Mouse (Mus musculus): ENCODE measurements around the gene Cd68. TPM values are rescaled to one million over a fixed set of nuclear protein-coding genes. Genes with fewer than 3 reads are reported as not detected.
"Not testable (repeated sequence)": the region's sequence is repeated elsewhere in the genome, so short reads cannot be mapped to it uniquely, and the experiment has no call there.

Gene Cd68
- polyA plus RNA-seq, 1 experiment from 2014 or later, result 10.5 TPM

- H3K27ac ChIP-seq (ENCODE audit: low read depth, low read length), result no peak overlapping the region
- H3K27me3 ChIP-seq (ENCODE audit: control insufficient read depth, insufficient read depth, low read length), result no peaks in the 10 kb centered on the region
- H3K4me1 ChIP-seq (ENCODE audit: control insufficient read depth, insufficient read depth, low read length), result no peaks in the 10 kb centered on the region
- no peak overlapping the region for H3K4me3 ChIP-seq (ENCODE audit: low read length)
- no peak overlapping the region for H3K9ac ChIP-seq (ENCODE audit: low read depth, low read length)
- WGBS, result 93% methylated on average over 4 of the region's 4 CpGs
- no peak overlapping the region for H3K4me2 ChIP-seq (replicated peaks; ENCODE audit: low read depth, low read length)
- no peak for ATAC-seq (ENCODE audit: low FRiP score, low TSS enrichment)
- no peaks in the 10 kb centered on the region for H3K36me3 ChIP-seq (ENCODE audit: control insufficient read depth, insufficient read depth, low read length)
- H3K9me3 ChIP-seq (ENCODE audit: control insufficient read depth, low read length), result no peaks in the 10 kb centered on the region
These were observed 42.0 kb upstream of the Cd68 start for GRCm38 (mm10) chr11:69707873-69708381.

GRCm38 (mm10) chr11:69707480-69707847, 41.5 kb upstream of the Cd68 start:
- Histone ChIP-seq H3K4me1 (ENCODE audit: control insufficient read depth, insufficient read depth, low read length) (no peaks in the 10 kb centered on the region), H3K9me3 (ENCODE audit: control insufficient read depth, low read length) (no peaks in the 10 kb centered on the region), H3K4me3 (ENCODE audit: low read length) (no peak overlapping the region), H3K36me3 (ENCODE audit: control insufficient read depth, insufficient read depth, low read length) (no peaks in the 10 kb centered on the region), H3K9ac (ENCODE audit: low read depth, low read length) (no peak overlapping the region), H3K27ac (ENCODE audit: low read depth, low read length) (no peak overlapping the region), H3K4me2 (replicated peaks; ENCODE audit: low read depth, low read length) (no peak overlapping the region), H3K27me3 (ENCODE audit: control insufficient read depth, insufficient read depth, low read length) (no peaks in the 10 kb centered on the region)
- WGBS, result 92% methylated on average over 4 of the region's 4 CpGs
- ATAC-seq (ENCODE audit: low FRiP score, low TSS enrichment), result no peak

GRCm38 (mm10) chr11:69706775-69707479, 41.0 kb upstream of the Cd68 start:
- Histone ChIP-seq H3K36me3 (ENCODE audit: control insufficient read depth, insufficient read depth, low read length) (no peaks in the 10 kb centered on the region), H3K4me2 (replicated peaks; ENCODE audit: low read depth, low read length) (no peak overlapping the region), H3K9me3 (ENCODE audit: control insufficient read depth, low read length) (no peaks in the 10 kb centered on the region), H3K9ac (ENCODE audit: low read depth, low read length) (no peak overlapping the region), H3K4me3 (ENCODE audit: low read length) (no peak overlapping the region), H3K4me1 (ENCODE audit: control insufficient read depth, insufficient read depth, low read length) (no peaks in the 10 kb centered on the region), H3K27me3 (ENCODE audit: control insufficient read depth, insufficient read depth, low read length) (no peaks in the 10 kb centered on the region), H3K27ac (ENCODE audit: low read depth, low read length) (no peak overlapping the region)
- 54% methylated on average over 6 of the region's 6 CpGs for WGBS
- ATAC-seq (ENCODE audit: low FRiP score, low TSS enrichment), result no peak

DNA sequence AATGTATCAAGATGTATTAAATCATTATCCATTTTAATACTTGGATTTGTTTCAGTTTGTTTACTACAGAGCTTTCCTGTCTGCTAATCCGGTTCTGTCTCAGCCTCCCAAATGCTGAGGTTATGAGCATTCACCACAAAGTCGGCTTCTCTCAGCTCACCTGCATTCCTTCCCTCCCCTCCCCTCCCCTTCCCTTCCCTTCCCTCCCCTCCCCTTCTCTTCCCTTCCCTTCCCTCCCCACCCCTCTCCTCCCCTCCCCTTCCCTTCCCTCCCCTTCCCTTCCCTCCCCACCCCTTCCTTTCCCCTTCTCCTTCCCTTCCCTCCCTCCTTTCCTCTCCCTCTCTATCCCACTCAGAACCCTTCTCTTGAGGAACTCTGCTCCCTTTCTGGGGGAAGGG, 38.7 kb upstream of the Cd68 start:
- Histone ChIP-seq H3K36me3 (ENCODE audit: control insufficient read depth, insufficient read depth, low read length) (no peaks in the 10 kb centered on the region), H3K4me2 (replicated peaks; ENCODE audit: low read depth, low read length) (no peak overlapping the region), H3K27ac (ENCODE audit: low read depth, low read length) (no peak overlapping the region), H3K4me1 (ENCODE audit: control insufficient read depth, insufficient read depth, low read length) (no peaks in the 10 kb centered on the region), H3K27me3 (ENCODE audit: control insufficient read depth, insufficient read depth, low read length) (no peaks in the 10 kb centered on the region), H3K9me3 (ENCODE audit: control insufficient read depth, low read length) (no peaks in the 10 kb centered on the region), H3K4me3 (ENCODE audit: low read length) (no peak overlapping the region), H3K9ac (ENCODE audit: low read depth, low read length) (no peak overlapping the region)
- ATAC-seq (ENCODE audit: low FRiP score, low TSS enrichment), result no peak
- WGBS, result 27% methylated on average over 2 of the region's 2 CpGs

DNA sequence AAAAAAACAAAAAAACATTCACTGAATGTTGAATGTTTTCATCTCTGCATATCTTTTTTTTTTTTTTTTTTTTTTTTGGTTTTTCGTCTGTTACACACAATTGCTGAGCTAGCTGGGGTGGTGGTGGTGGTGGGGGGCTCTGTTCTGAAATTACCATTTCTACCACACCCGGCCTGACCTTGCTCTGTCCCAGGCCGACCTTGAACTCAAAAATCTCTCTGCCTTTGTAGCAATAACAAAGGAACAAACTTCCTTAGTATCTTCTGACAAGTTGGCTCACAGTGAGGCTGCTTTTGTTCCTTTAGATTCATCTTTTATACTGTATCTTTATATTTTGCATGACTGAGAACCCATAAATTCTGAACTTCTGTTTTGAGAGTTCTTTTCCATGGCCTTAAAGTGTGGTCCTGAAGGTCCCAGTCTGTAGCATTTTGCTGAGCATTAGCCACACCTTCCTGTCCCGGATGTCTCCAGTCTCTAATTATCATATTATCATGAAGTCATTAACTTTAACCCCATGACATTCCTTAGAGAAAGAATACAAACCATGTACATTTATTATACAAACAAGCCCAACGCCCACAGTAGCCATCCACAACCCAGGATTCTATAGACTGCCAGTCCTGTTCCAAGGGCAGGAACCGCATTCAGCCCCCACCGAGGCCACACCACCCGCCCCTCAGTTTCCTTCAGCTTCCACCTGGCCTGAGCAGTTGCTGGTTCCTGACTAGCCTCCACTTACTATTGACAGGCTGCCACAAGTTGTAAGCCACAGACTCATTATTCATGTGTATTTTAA, 38.1 kb upstream of the Cd68 start:
- Histone ChIP-seq H3K4me3 (ENCODE audit: low read length) (no peak overlapping the region), H3K9me3 (ENCODE audit: control insufficient read depth, low read length) (no peaks in the 10 kb centered on the region), H3K4me2 (replicated peaks; ENCODE audit: low read depth, low read length) (no peak overlapping the region), H3K27ac (ENCODE audit: low read depth, low read length) (no peak overlapping the region), H3K36me3 (ENCODE audit: control insufficient read depth, insufficient read depth, low read length) (no peaks in the 10 kb centered on the region), H3K4me1 (ENCODE audit: control insufficient read depth, insufficient read depth, low read length) (no peaks in the 10 kb centered on the region), H3K27me3 (ENCODE audit: control insufficient read depth, insufficient read depth, low read length) (no peaks in the 10 kb centered on the region), H3K9ac (ENCODE audit: low read depth, low read length) (no peak overlapping the region)
- ATAC-seq (ENCODE audit: low FRiP score, low TSS enrichment), result no peak
- 68% methylated on average over 8 of the region's 8 CpGs for WGBS

DNA sequence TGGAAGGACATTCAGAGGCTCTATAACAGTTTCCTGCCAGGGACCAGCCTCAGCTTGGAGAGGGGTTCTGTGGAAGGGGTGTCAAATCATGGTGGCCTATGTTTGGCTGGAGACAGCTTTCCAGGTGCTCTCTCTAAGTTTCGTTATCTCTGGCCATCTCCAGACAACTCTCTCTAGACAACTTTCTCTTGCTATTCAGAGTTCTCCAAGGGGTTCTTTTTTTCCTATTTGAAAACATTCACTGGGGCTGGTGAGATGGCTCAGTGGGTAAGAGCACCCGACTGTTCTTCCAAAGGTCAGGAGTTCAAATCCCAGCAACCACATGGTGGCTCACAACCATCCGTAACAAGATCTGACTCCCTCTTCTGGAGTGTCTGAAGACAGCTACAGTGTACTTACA, 37.4 kb upstream of the Cd68 start:
- H3K27ac ChIP-seq (ENCODE audit: low read depth, low read length); H3K4me1 ChIP-seq (ENCODE audit: control insufficient read depth, insufficient read depth, low read length); H3K9ac ChIP-seq (ENCODE audit: low read depth, low read length); ATAC-seq (ENCODE audit: low FRiP score, low TSS enrichment); H3K4me2 ChIP-seq (replicated peaks; ENCODE audit: low read depth, low read length); H3K27me3 ChIP-seq (ENCODE audit: control insufficient read depth, insufficient read depth, low read length); H3K9me3 ChIP-seq (ENCODE audit: control insufficient read depth, low read length); H3K4me3 ChIP-seq (ENCODE audit: low read length); H3K36me3 ChIP-seq (ENCODE audit: control insufficient read depth, insufficient read depth, low read length): not testable (repeated sequence)
- WGBS, result 76% methylated on average over 2 of the region's 3 CpGs

DNA sequence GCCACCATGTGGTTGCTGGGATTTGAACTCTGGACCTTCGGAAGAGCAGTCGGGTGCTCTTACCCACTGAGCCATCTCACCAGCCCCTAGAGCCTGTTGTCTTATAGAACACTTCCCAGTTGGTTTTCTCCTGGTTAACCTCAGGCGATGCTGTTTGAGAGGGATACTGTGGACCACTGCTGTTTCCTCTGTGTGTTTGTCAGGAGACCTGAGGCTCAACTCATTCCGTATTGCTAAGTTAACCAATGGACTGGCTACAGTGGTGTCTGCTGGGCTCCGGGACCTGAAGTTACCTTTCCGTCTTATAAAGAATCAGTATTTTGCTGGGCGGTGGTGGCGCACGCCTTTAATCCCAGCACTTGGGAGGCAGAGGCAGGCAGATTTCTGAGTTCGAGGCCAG, 36.9 kb upstream of the Cd68 start:
- not testable (repeated sequence) for H3K9ac ChIP-seq (ENCODE audit: low read depth, low read length)

GRCm38 (mm10) chr11:69699595-69699994, 33.6 kb upstream of the Cd68 start:
- no peak overlapping the region for H3K4me2 ChIP-seq (replicated peaks; ENCODE audit: low read depth, low read length)
- 0 out of 2 replicates have a peak, but pooled peaks cover 3% of the 10 kb centered on the region for H3K9me3 ChIP-seq (ENCODE audit: control insufficient read depth, low read length)
- ATAC-seq (ENCODE audit: low FRiP score, low TSS enrichment), result no peak
- no peak overlapping the region for H3K27ac ChIP-seq (ENCODE audit: low read depth, low read length)
- H3K4me1 ChIP-seq (ENCODE audit: control insufficient read depth, insufficient read depth, low read length), result peaks cover 10% of the 10 kb centered on the region; the same call in 1 of the 2 replicates
- WGBS, result 55% methylated on average over 1 of the region's 1 CpGs
- no peaks in the 10 kb centered on the region for H3K27me3 ChIP-seq (ENCODE audit: control insufficient read depth, insufficient read depth, low read length)
- no peaks in the 10 kb centered on the region for H3K36me3 ChIP-seq (ENCODE audit: control insufficient read depth, insufficient read depth, low read length)
- no peak overlapping the region for H3K9ac ChIP-seq (ENCODE audit: low read depth, low read length)
- no peak overlapping the region for H3K4me3 ChIP-seq (ENCODE audit: low read length)

More for the DNA sequence above, 36.9 kb upstream of the Cd68 start:
- WGBS, result 93% methylated on average over 10 of the region's 10 CpGs
- not testable (repeated sequence) for H3K4me3 ChIP-seq (ENCODE audit: low read length); H3K27ac ChIP-seq (ENCODE audit: low read depth, low read length); H3K9me3 ChIP-seq (ENCODE audit: control insufficient read depth, low read length); H3K27me3 ChIP-seq (ENCODE audit: control insufficient read depth, insufficient read depth, low read length); H3K4me2 ChIP-seq (replicated peaks; ENCODE audit: low read depth, low read length); H3K36me3 ChIP-seq (ENCODE audit: control insufficient read depth, insufficient read depth, low read length); H3K4me1 ChIP-seq (ENCODE audit: control insufficient read depth, insufficient read depth, low read length); ATAC-seq (ENCODE audit: low FRiP score, low TSS enrichment)

DNA sequence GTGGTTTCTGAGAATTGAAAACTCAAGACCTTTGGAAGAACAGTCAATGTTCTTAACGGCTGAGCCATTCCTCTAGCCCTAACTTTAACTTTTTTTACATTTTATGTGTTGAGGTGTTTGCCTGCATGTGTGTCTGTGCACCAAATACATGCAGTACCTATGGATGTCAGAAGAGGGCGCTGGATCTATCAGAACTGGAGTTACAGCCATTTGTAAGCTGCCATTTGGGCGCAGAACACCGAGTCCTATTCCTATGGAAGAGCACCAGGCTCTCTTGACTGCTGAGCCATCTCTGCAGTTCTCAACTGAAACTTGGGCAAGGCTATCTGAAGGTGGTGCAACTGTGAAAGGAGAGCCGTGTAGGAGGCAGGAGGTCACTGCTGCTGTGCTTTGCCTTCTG, 32.6 kb upstream of the Cd68 start:
- Histone ChIP-seq H3K4me1 (ENCODE audit: control insufficient read depth, insufficient read depth, low read length) (peaks cover 10% of the 10 kb centered on the region; the same call in 1 of the 2 replicates), H3K27ac (ENCODE audit: low read depth, low read length) (no peak overlapping the region), H3K4me3 (ENCODE audit: low read length) (no peak overlapping the region), H3K4me2 (replicated peaks; ENCODE audit: low read depth, low read length) (no peak overlapping the region), H3K9me3 (ENCODE audit: control insufficient read depth, low read length) (0 out of 2 replicates have a peak, but pooled peaks cover 3% of the 10 kb centered on the region), H3K27me3 (ENCODE audit: control insufficient read depth, insufficient read depth, low read length) (no peaks in the 10 kb centered on the region), H3K9ac (ENCODE audit: low read depth, low read length) (no peak overlapping the region), H3K36me3 (ENCODE audit: control insufficient read depth, insufficient read depth, low read length) (no peaks in the 10 kb centered on the region)
- ATAC-seq (ENCODE audit: low FRiP score, low TSS enrichment), result no peak
- WGBS, result 66% methylated on average over 5 of the region's 5 CpGs
